Mouse (Mus musculus): Measurements from ENCODE around the gene Xirp1. TPM values are rescaled to one million over a fixed set of nuclear protein-coding genes. Genes with fewer than 3 reads are reported as not detected.
A peak's percentile ranks its signal among the peaks of the same experiment; 100 is the strongest.

Gene Xirp1
- total RNA-seq (2021) (100 to 1,000 TPM; 118 to 133 TPM), polyA plus RNA-seq (2012; rRNA removed) (55.5 and 72.8 TPM in 2 replicates)
- long read RNA-seq, full-length matches to known transcripts, result 20 of 57 reads
- long read RNA-seq, partial matches to known transcripts, result 20 of 57 reads
- long read RNA-seq, other reads (novel, unspliced or antisense), result 17 of 57 reads

DNA sequence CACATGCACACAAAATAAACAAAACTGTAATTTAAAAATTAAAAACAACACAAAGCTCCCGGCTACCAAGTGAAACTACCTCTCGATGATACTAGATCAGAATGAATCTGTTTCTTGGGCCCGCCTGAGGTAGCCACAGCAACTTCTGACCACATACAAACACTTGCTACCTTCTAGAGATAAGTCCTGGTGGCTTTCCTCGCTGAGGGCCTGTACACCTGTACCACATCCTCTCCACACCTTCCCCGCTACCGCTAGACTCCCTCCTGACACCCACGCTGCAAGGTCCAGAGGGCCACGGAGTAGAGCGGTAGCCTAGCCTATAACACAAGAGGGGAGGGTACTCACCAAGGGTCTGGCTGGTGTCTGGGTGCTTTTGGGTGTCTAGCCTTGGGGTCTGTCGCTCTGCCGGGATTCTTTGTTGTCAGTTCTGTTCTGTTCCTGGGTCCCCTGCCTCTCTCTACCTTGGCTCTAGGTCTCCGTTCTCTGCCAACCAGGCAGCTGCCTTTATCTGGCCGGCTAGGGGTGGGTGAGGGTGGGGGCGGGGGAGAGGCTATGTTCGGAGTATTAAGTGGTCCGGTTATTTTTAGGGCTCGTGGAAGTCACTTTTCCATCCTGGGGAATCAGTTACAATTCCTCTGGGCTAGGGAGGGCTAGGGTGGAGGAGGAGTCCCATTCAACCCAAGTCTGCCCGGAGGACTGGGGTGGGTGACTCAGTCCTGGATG is at the start of gene Xirp1:
Xirp1 (minus strand) TSS at position 513 of the 726 bp plus-strand sequence.
- intact Hi-C loops (cut with DNase I), result no loop called here
- Histone ChIP-seq H3K4me3 (peak within 1 kb of the TSS; percentile 48), H3K9ac (ENCODE audit: low read depth, low read length) (peak within 1 kb of the TSS; percentile 84), H3K27ac (peak within 1 kb of the TSS; percentile 97), H3K79me2 (replicated peaks; ENCODE audit: control insufficient read depth, insufficient read depth, low read length) (no peaks in the 10 kb centered on the region), H3K36me3 (ENCODE audit: control insufficient read depth, insufficient read depth, low read length) (no peaks in the 10 kb centered on the region), H3K27me3 (ENCODE audit: control insufficient read depth, insufficient read depth, low read length) (no peaks in the 10 kb centered on the region), H3K4me1 (ENCODE audit: control insufficient read depth, insufficient read depth, low read length) (peaks cover 9% of the 10 kb centered on the region)
- TF ChIP-seq POLR2A (IDR thresholded peaks at IDR 0.05; ENCODE audit: insufficient read depth, low read depth, low read length), result peak; percentile 93
- 0 out of 2 replicates have a peak, but pooled peaks have one; percentile 35 for TF ChIP-seq EP300 (IDR thresholded peaks at IDR 0.05; ENCODE audit: insufficient read depth, low read depth, low read length)
- TF ChIP-seq CTCF (IDR thresholded peaks at IDR 0.05), result no peak
- 45% methylated on average over 18 of the region's 18 CpGs for WGBS
- DNase-seq, result peak; percentile 44 to 56

DNA sequence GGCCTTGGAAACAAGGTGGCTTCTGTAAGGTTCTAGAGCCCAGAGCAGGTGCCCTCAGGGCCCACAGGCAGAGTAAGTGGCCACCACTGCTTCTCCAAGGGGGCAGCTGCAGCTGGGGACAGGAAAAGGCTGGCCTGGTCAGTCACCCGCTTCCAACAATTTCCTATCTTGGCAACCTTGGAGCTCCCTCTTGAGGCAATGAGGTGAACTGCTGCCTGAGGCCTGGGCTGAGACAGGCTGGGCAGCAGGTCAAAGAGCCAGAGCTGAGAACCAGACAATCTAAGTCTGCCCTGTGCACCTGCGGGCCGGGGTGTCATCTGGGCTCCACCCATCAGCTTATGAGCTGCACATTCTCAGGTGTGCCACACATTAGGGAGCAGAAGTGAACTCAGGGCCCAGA is 49.8 kb upstream of the Xirp1 start:
- peak; percentile 85 for TF ChIP-seq EP300 (IDR thresholded peaks at IDR 0.05; ENCODE audit: insufficient read depth, low read depth, low read length)
- TF ChIP-seq CTCF (IDR thresholded peaks at IDR 0.05), result no peak; the same call in 1 of the 2 replicates
- peak; percentile 83 to 90 for DNase-seq
- no peaks in the 10 kb centered on the region for H3K79me2 ChIP-seq (replicated peaks; ENCODE audit: control insufficient read depth, insufficient read depth, low read length)
- no peak overlapping the region for H3K27ac ChIP-seq
- no peaks in the 10 kb centered on the region for H3K36me3 ChIP-seq (ENCODE audit: control insufficient read depth, insufficient read depth, low read length)
- 11% methylated on average over 3 of the region's 3 CpGs for WGBS
- H3K4me3 ChIP-seq, result no peak overlapping the region
- H3K9ac ChIP-seq (ENCODE audit: low read depth, low read length), result no peak overlapping the region
- H3K27me3 ChIP-seq (ENCODE audit: control insufficient read depth, insufficient read depth, low read length), result no peaks in the 10 kb centered on the region
- 0 out of 2 replicates have a peak, but pooled peaks cover 1% of the 10 kb centered on the region for H3K4me1 ChIP-seq (ENCODE audit: control insufficient read depth, insufficient read depth, low read length)
- intact Hi-C loops (cut with DNase I), result loop anchor here (1.0 to 2.0 kb wide), 4 partner anchors 46 to 160 kb away; no protein-coding TSS in a partner anchor

DNA sequence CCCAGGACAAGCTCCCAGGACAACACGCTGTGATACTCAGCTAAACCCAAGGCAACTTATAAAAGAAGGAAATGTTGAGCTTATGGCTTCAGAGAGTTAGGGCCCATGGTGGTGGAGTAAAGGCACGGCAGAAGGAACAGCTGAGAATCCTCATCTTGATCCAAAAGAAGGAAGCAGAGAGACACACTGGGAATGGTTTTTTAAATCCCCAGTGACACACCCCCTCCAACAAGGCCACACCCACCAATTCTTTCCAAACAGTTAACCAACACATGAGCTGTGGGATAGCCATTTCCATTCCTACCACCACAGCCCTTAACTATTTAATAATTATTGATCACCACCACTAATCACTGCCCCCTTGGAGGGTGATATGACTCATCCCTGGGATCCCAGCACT is 47.9 kb upstream of the Xirp1 start:
- H3K79me2 ChIP-seq (replicated peaks; ENCODE audit: control insufficient read depth, insufficient read depth, low read length), result no peaks in the 10 kb centered on the region
- 0 out of 2 replicates have a peak, but pooled peaks cover 1% of the 10 kb centered on the region for H3K4me1 ChIP-seq (ENCODE audit: control insufficient read depth, insufficient read depth, low read length)
- no peak overlapping the region for H3K27ac ChIP-seq
- TF ChIP-seq CTCF (IDR thresholded peaks at IDR 0.05), result no peak
- no peak for TF ChIP-seq EP300 (IDR thresholded peaks at IDR 0.05; ENCODE audit: insufficient read depth, low read depth, low read length)
- no peak for TF ChIP-seq POLR2A (IDR thresholded peaks at IDR 0.05; ENCODE audit: insufficient read depth, low read depth, low read length)
- intact Hi-C loops (cut with DNase I), result no loop called here
- no peaks in the 10 kb centered on the region for H3K27me3 ChIP-seq (ENCODE audit: control insufficient read depth, insufficient read depth, low read length)
- 63% methylated on average over 2 of the region's 2 CpGs for WGBS
- no peaks in the 10 kb centered on the region for H3K36me3 ChIP-seq (ENCODE audit: control insufficient read depth, insufficient read depth, low read length)
- peak in 1 of 2 experiments; percentile 31 for DNase-seq
- no peak overlapping the region for H3K9ac ChIP-seq (ENCODE audit: low read depth, low read length)
- no peak overlapping the region for H3K4me3 ChIP-seq

DNA sequence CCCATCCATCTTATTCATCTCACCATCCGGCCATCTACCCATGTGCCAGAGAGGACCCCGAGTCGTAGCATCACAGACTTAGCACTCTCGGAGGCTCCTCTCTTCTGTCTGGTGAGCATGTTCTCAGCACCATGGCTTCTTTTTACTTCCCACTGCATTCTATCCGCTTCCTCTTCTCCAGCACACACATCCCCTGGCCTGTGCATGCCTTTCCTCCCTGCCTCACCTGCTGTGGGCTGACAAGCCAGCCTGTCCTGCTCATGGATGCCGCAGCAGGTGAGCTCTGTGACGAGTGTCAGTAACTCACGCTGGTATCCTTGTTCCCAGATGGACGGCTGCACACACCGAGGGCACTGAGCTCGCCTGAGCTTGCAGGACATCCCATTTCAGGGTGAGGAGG is 46.4 kb upstream of the Xirp1 start, which contains the start of gene Cx3cr1:
Cx3cr1 (minus strand) TSS at position 101 of the 400 bp plus-strand sequence.
- Histone ChIP-seq H3K4me1 (ENCODE audit: control insufficient read depth, insufficient read depth, low read length) (0 out of 2 replicates have a peak, but pooled peaks cover 1% of the 10 kb centered on the region), H3K36me3 (ENCODE audit: control insufficient read depth, insufficient read depth, low read length) (no peaks in the 10 kb centered on the region), H3K27ac (no peak within 1 kb of the TSS), H3K9ac (ENCODE audit: low read depth, low read length) (no peak within 1 kb of the TSS), H3K79me2 (replicated peaks; ENCODE audit: control insufficient read depth, insufficient read depth, low read length) (no peaks in the 10 kb centered on the region), H3K27me3 (ENCODE audit: control insufficient read depth, insufficient read depth, low read length) (no peaks in the 10 kb centered on the region), H3K4me3 (no peak within 1 kb of the TSS)
- TF ChIP-seq EP300 (IDR thresholded peaks at IDR 0.05; ENCODE audit: insufficient read depth, low read depth, low read length) (no peak), POLR2A (IDR thresholded peaks at IDR 0.05; ENCODE audit: insufficient read depth, low read depth, low read length) (no peak), CTCF (IDR thresholded peaks at IDR 0.05) (no peak)
- whole genome bisulfite sequencing, result 82% methylated on average over 11 of the region's 11 CpGs
- intact Hi-C loops (cut with DNase I), result no loop called here
- DNase-seq, result no peak

DNA sequence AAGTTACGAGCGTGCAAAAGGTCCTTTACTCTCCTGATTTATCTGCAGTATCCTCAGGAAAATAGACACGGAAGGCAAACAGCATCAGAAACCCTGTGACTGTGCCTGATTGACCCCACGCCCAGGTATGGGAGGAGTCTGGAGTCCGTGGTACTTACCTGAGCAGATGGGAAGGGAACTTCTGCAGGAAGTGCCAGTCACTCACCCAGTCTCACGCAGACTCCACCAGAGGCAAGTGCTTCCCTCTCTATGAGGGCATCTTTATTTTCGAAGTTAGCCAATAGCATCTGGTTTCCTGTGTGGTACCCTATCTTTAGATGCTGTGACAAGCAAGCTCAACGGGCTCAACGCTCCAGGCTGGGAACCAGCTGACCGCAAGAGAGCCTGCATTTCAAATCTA is 44.6 kb upstream of the Xirp1 start:
- TF ChIP-seq POLR2A (IDR thresholded peaks at IDR 0.05; ENCODE audit: insufficient read depth, low read depth, low read length) (no peak), CTCF (IDR thresholded peaks at IDR 0.05) (no peak), EP300 (IDR thresholded peaks at IDR 0.05; ENCODE audit: insufficient read depth, low read depth, low read length) (no peak)
- Histone ChIP-seq H3K27me3 (ENCODE audit: control insufficient read depth, insufficient read depth, low read length) (no peaks in the 10 kb centered on the region), H3K4me1 (ENCODE audit: control insufficient read depth, insufficient read depth, low read length) (0 out of 2 replicates have a peak, but pooled peaks cover 1% of the 10 kb centered on the region), H3K9ac (ENCODE audit: low read depth, low read length) (no peak overlapping the region), H3K36me3 (ENCODE audit: control insufficient read depth, insufficient read depth, low read length) (no peaks in the 10 kb centered on the region), H3K4me3 (no peak overlapping the region), H3K79me2 (replicated peaks; ENCODE audit: control insufficient read depth, insufficient read depth, low read length) (no peaks in the 10 kb centered on the region), H3K27ac (no peak overlapping the region)
- intact Hi-C loops (cut with DNase I), result no loop called here
- 49% methylated on average over 10 of the region's 10 CpGs for WGBS
- DNase-seq, result peak in 1 of 2 experiments; percentile 17

DNA sequence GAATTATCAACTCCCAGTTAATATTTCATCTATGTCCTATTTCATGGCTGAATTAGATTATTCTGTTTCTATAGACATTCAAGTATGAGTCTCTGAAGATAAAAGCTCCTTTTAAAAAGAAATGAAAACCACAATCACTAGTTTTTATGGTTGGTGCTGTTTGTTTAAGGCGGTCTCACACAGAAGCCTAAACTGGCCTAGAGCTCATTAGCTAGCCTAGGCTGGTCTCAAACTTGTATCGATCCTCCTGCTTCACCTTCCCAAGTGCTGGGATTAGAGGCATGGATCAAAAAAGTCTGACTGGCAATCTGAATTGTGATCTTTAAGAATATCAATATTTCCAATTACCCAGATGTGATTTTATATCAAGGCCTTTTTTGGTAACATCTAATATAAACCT is 44.2 kb upstream of the Xirp1 start:
- TF ChIP-seq EP300 (IDR thresholded peaks at IDR 0.05; ENCODE audit: insufficient read depth, low read depth, low read length) (no peak), CTCF (IDR thresholded peaks at IDR 0.05) (no peak)
- Histone ChIP-seq H3K9ac (ENCODE audit: low read depth, low read length) (no peak overlapping the region), H3K4me1 (ENCODE audit: control insufficient read depth, insufficient read depth, low read length) (no peaks in the 10 kb centered on the region), H3K27ac (no peak overlapping the region), H3K27me3 (ENCODE audit: control insufficient read depth, insufficient read depth, low read length) (no peaks in the 10 kb centered on the region), H3K79me2 (replicated peaks; ENCODE audit: control insufficient read depth, insufficient read depth, low read length) (no peaks in the 10 kb centered on the region), H3K36me3 (ENCODE audit: control insufficient read depth, insufficient read depth, low read length) (no peaks in the 10 kb centered on the region), H3K4me3 (no peak overlapping the region)
- WGBS, result 87% methylated on average over 2 of the region's 2 CpGs
- intact Hi-C loops (cut with DNase I), result no loop called here
- DNase-seq, result no peak

All from heart, adult 2 months (tissue).